Mouse (Mus musculus) ES-E14 (cell line): ENCODE results near the gene Avpr2. TPM values are rescaled to one million over a fixed set of nuclear protein-coding genes. Genes with fewer than 3 reads are reported as not detected.

Source experiments
- DNase-seq: peaks from one replicate; pipeline ENCODE4 v3.0.0-alpha.2; 2013; ENCODE audit warnings: low read depth, low spot score
- H3K27ac ChIP-seq: 2 replicates; pipeline ENCODE4 v1.5.1; 2012; ENCODE audit warnings: low read depth, mild to moderate bottlenecking, low read length, moderate library complexity, mixed read lengths; ENCODE audit not compliant: poor library complexity, insufficient read depth, severe bottlenecking
- H3K36me3 ChIP-seq: 2 replicates; pipeline ENCODE4 v1.6.1; 2012; ENCODE audit warnings: mild to moderate bottlenecking, low read length, moderate library complexity, mixed read lengths; ENCODE audit not compliant: control insufficient read depth, poor library complexity, insufficient read depth, severe bottlenecking
- H3K4me1 ChIP-seq, 2 experiments: fragments of 150-350 bp in 1 of 2; sonication (generic) in 1 of 2; 2 replicates each; pipeline ENCODE4 v1.6.1; 2012; ENCODE audit warnings: low read length in 2 of 2, mild to moderate bottlenecking in 1 of 2, mixed read lengths in 1 of 2; ENCODE audit not compliant: control insufficient read depth in 2 of 2, insufficient read depth in 2 of 2, poor library complexity in 1 of 2
- H3K4me3 ChIP-seq, 2 experiments: fragments of 150-350 bp in 1 of 2; sonication (generic) in 1 of 2; 2 replicates each; pipeline ENCODE4 v1.5.1; 2012; ENCODE audit warnings: low read length in 2 of 2, low read depth in 1 of 2, mild to moderate bottlenecking in 1 of 2, mixed read lengths in 1 of 2; ENCODE audit not compliant: insufficient read depth in 1 of 2, poor library complexity in 1 of 2, severe bottlenecking in 1 of 2
- H3K9ac ChIP-seq: 2 replicates; pipeline ENCODE4 v1.6.1; 2012; ENCODE audit warnings: low read depth, mild to moderate bottlenecking, low read length, mixed read lengths; ENCODE audit not compliant: poor library complexity, insufficient read depth, severe bottlenecking
- H3K9me3 ChIP-seq: fragments of 150-350 bp; sonication (generic); 2 replicates; pipeline ENCODE4 v1.6.1; 2012; ENCODE audit warnings: low read depth, mild to moderate bottlenecking, low read length; ENCODE audit not compliant: control insufficient read depth, insufficient read depth
- CHD2 ChIP-seq: IDR thresholded peaks from 2 replicates; pipeline ENCODE4 v1.6.1; 2014; ENCODE audit warnings: mild to moderate bottlenecking, low read depth, low read length, inconsistent platforms
- HCFC1 ChIP-seq: IDR thresholded peaks from 2 replicates; pipeline ENCODE4 v1.6.1; 2012; ENCODE audit warnings: low read length, inconsistent platforms, borderline replicate concordance; ENCODE audit not compliant: insufficient read depth
- MAFK ChIP-seq: IDR thresholded peaks from 2 replicates; pipeline ENCODE4 v1.6.1; 2014; ENCODE audit warnings: mild to moderate bottlenecking, low read depth, low read length, inconsistent platforms; ENCODE audit not compliant: insufficient read depth
- ZC3H11A ChIP-seq: IDR thresholded peaks from 2 replicates; pipeline ENCODE4 v1.6.1; 2012; ENCODE audit warnings: low read depth, mild to moderate bottlenecking, inconsistent platforms, low read length, borderline replicate concordance
- ZNF384 ChIP-seq: IDR thresholded peaks from 2 replicates; pipeline ENCODE4 v1.6.1; 2012; ENCODE audit warnings: low read depth, low read length, inconsistent platforms
- in situ Hi-C, 2 experiments: fragments of 600-800 bp; cut with MboI; formaldehyde crosslinking; loops; one replicate each; pipeline ENCODE4 v1.15.1; 2025; ENCODE audit warnings: low sequenced_read_pairs in 2 of 2, inconsistent platforms in 1 of 2; ENCODE audit not compliant: unreplicated experiment in 2 of 2
- total RNA-seq: library from RNA; depleted of rRNA; stranded (reverse); fragments of 300-350 nt; gene quantifications from 2 replicates; pipeline ENCODE4 v1.2.3, GENCODE M21; 2012

The Avpr2 gene
- total RNA-seq, 1 experiment = 0.04 TPM

DNA sequence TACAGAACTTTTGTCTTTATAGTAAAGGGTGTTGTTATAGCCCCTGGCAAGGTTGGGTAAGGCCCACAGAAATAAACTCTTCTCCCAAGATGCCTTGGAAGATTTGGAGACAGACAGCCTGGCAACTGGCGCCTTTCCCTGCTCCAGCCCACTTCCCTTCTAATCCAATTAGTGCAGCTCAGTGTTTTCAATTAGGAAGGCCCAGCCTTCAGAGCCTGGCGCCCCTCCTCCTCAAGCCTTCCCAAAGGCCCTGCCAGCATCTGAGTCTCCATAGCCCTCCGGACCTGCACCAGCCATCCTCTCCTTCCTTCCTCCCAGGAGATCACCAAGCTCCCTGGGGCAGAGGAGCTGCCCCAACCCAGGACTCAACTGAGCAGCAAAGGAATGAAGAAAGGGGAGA, 24.6 kb upstream of the Avpr2 start:
- TF ChIP-seq ZC3H11A (no peak), CHD2 (no peak), HCFC1 (no peak), MAFK (no peak), ZNF384 (no peak)
- no peak overlapping the region for H3K9ac ChIP-seq
- no peak for DNase-seq
- in situ Hi-C loops = no loop called here
- H3K4me3 ChIP-seq = no peak overlapping the region
- H3K9me3 ChIP-seq = no peaks in the 10 kb centered on the region
- no peaks in the 10 kb centered on the region for H3K4me1 ChIP-seq
- H3K27ac ChIP-seq = no peak overlapping the region
- H3K36me3 ChIP-seq = no peaks in the 10 kb centered on the region

GRCm38 (mm10) chrX:73867852-73868251, 24.1 kb upstream of the Avpr2 start:
- no peaks in the 10 kb centered on the region for H3K36me3 ChIP-seq
- no peak for DNase-seq
- no peaks in the 10 kb centered on the region for H3K9me3 ChIP-seq
- no peak overlapping the region for H3K4me3 ChIP-seq
- in situ Hi-C loops = no loop called here
- H3K9ac ChIP-seq = no peak overlapping the region
- H3K27ac ChIP-seq = no peak overlapping the region
- H3K4me1 ChIP-seq = no peaks in the 10 kb centered on the region
- TF ChIP-seq HCFC1 (no peak), CHD2 (no peak), ZC3H11A (no peak), MAFK (no peak), ZNF384 (no peak)

DNA sequence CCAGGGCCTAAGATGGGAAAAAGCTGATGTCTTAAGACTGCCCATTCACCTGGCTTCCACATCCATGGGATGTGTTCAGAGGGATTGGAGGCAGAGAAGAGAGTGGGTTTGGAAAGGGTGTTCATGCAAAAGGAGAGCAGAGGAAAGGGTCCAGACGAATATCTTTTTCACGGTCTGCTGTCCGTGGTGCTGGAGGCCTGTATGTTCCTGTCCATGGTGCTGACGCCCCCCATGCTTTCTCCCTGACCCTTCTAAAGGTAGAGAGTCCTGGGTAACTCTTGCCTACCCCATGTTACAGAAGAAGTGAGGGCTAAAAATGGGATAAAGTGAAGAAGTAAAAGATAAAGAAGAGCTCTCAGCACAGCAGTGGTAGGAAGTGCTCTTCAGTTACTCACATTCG, 22.6 kb upstream of the Avpr2 start:
- H3K4me3 ChIP-seq = no peak overlapping the region
- no peak overlapping the region for H3K9ac ChIP-seq
- in situ Hi-C loops = no loop called here
- no peaks in the 10 kb centered on the region for H3K36me3 ChIP-seq
- H3K9me3 ChIP-seq = no peaks in the 10 kb centered on the region
- H3K4me1 ChIP-seq = no peaks in the 10 kb centered on the region
- no peak for DNase-seq
- H3K27ac ChIP-seq = no peak overlapping the region
- TF ChIP-seq CHD2 (no peak), MAFK (no peak), ZC3H11A (no peak), ZNF384 (no peak), HCFC1 (no peak)

DNA sequence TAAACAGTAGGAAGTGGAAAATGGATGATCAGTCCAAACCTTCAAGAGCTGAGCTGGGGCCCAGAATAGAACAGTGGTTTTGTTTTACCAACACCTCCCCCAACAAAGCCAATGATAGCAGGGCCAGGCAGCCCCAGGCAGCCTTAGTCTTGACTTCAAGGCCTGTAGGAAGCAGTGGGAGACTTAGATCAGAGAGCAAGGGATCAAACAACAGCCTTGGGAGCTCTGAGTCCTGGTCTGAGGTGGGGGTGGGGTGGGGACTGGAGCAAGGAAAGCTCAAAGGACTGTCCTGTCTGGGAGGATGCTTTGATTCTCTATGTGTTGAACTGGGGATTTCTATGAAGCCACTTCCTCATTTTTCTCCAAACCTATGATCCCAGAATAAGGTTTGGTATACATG, 20.4 kb upstream of the Avpr2 start:
- no peak for TF ChIP-seq ZC3H11A
- TF ChIP-seq MAFK = no peak
- no peak for TF ChIP-seq ZNF384
- no peak for TF ChIP-seq CHD2
- TF ChIP-seq HCFC1 = no peak
- no peak overlapping the region for H3K9ac ChIP-seq
- H3K4me3 ChIP-seq = no peak overlapping the region
- H3K9me3 ChIP-seq = no peaks in the 10 kb centered on the region
- H3K4me1 ChIP-seq = no peaks in the 10 kb centered on the region
- in situ Hi-C loops = no loop called here
- DNase-seq = no peak
- H3K27ac ChIP-seq = no peak overlapping the region
- H3K36me3 ChIP-seq = no peaks in the 10 kb centered on the region

DNA sequence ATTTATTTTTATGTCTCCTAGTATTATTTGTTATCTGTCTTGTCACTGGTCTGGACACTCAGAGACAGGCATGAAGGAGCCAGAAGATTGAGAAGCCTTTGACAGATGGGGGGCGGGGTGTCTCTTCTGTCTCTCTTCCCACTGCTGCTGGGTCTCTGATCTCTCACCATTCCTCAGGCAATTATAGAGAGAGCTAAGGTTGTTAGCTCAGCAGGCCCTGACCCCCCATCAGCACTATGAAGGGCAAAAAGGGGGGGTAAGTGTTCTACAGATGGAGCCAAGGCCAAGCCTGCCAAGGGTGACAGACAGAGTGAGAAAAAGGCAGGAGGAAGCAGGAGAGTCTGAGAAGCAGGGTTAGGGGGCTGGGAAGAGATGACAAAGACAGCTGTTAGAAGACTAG, 19.9 kb upstream of the Avpr2 start:
- in situ Hi-C loops = no loop called here
- Histone ChIP-seq H3K9ac (no peak overlapping the region), H3K4me3 (no peak overlapping the region), H3K36me3 (no peaks in the 10 kb centered on the region), H3K9me3 (no peaks in the 10 kb centered on the region), H3K4me1 (no peaks in the 10 kb centered on the region), H3K27ac (no peak overlapping the region)
- DNase-seq = no peak
- TF ChIP-seq CHD2 = no peak
- no peak for TF ChIP-seq MAFK
- no peak for TF ChIP-seq ZC3H11A
- no peak for TF ChIP-seq HCFC1
- no peak for TF ChIP-seq ZNF384
